Mouse (Mus musculus) liver, adult 2 months (tissue): ENCODE data around the gene Kif17.

Experiments
- CTCF ChIP-seq: fragments of 200-500 bp; IDR thresholded peaks from 2 replicates; pipeline ENCODE4 v1.5.1; 2011; ENCODE audit warnings: low read depth, low read length, control low read depth
- POLR2A ChIP-seq: fragments of 200-500 bp; IDR thresholded peaks from 2 replicates; pipeline ENCODE4 v1.6.1; 2011; ENCODE audit warnings: low read length, control low read depth; ENCODE audit not compliant: insufficient read depth; ENCODE audit errors: extremely low read depth

- TF ChIP-seq CTCF (no peak; the same call in 1 of the 2 replicates), POLR2A (peak; percentile 91)
These were observed 75.3 kb downstream of the Kif17 start for GRCm38 (mm10) chr4:138325466-138326076.
